Mouse (Mus musculus): ENCODE results near the gene Saxo1. TPM values are rescaled to one million over a fixed set of nuclear protein-coding genes. Genes with fewer than 3 reads are reported as not detected.

The Saxo1 gene
- polyA plus RNA-seq, 1 experiment from 2014 or later: not detected

DNA sequence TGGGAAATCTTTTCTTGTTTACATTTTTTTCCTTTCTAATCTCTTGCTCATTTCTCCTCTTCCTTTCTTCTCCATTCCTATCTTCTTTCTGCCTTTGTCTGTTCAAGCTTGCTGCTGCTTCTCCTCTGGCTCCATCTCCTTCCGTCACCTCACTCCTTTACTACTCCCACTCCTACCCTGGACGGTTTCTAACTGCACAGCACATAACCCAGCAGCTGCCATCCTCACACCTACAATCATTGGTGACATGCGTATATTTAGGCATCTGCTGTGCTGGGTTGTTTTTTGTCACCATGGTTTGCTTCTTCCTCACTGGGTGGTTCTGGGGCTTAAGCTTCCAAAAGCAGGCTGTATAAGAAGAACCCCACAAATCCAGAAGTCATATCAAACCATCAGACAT lies 107.7 kb downstream of the Saxo1 start:
- Histone ChIP-seq H3K9ac (replicated peaks; ENCODE audit: low read depth, low read length) (no peak overlapping the region), H3K4me3 (replicated peaks; ENCODE audit: low read length) (no peak overlapping the region), H3K36me3 (ENCODE audit: control insufficient read depth, insufficient read depth) (no peaks in the 10 kb centered on the region), H3K4me1 (replicated peaks; ENCODE audit: control insufficient read depth, insufficient read depth, low read length) (no peaks in the 10 kb centered on the region), H3K27me3 (replicated peaks; ENCODE audit: control insufficient read depth, insufficient read depth, low read length) (no peaks in the 10 kb centered on the region), H3K9me3 (ENCODE audit: control insufficient read depth, low read length) (no peaks in the 10 kb centered on the region), H3K4me2 (ENCODE audit: low read length) (no peak overlapping the region), H3K27ac (ENCODE audit: low read length) (no peak overlapping the region)
- 89% methylated on average over 3 of the region's 3 CpGs for WGBS
- ATAC-seq: no peak

DNA sequence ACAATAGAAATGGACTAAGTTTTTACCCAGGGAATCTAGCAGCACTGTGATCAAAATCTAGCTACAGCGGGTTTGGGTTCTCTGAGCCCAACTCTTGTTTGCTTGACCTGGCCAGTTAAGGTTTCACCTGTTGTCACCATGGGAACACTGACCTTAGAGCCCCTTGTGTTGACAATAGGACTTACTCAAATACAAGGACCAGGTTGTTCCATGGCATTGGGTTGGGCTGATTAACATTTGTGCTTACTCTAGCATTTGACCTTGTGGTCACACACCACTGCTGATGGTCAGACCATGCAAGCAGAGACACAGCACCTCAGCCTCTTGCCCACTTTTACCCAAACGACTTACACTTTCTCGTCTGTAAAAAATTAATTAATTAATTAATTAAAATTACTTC lies 121.8 kb downstream of the Saxo1 start:
- Histone ChIP-seq H3K9me3 (ENCODE audit: control insufficient read depth, low read length) (no peaks in the 10 kb centered on the region), H3K4me3 (replicated peaks; ENCODE audit: low read length) (no peak overlapping the region), H3K27me3 (replicated peaks; ENCODE audit: control insufficient read depth, insufficient read depth, low read length) (no peaks in the 10 kb centered on the region), H3K4me2 (ENCODE audit: low read length) (no peak overlapping the region), H3K36me3 (ENCODE audit: control insufficient read depth, insufficient read depth) (no peaks in the 10 kb centered on the region), H3K4me1 (replicated peaks; ENCODE audit: control insufficient read depth, insufficient read depth, low read length) (no peaks in the 10 kb centered on the region), H3K9ac (replicated peaks; ENCODE audit: low read depth, low read length) (no peak overlapping the region), H3K27ac (ENCODE audit: low read length) (no peak overlapping the region)
- no peak for ATAC-seq
- WGBS: 83% methylated on average over 3 of the region's 3 CpGs

DNA sequence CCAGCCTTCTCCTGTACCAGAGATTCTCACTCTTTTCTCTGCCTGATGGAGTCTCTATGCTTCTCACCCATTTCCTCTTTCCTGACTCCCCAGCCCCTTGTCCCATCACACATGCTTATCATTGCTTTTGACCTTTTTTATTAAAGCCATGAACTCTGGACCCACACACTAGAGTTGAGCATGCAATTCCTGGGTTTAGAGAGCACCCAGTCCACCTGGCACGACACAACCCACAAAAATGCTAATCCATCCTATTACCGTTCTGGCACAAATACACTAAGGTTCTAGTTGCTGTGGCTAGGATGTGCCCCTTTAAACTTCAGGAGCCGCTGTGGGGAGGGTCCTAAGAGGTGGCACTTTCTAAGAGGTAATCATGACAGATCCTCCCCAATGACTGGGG lies 122.5 kb downstream of the Saxo1 start:
- Histone ChIP-seq H3K4me2 (ENCODE audit: low read length) (no peak overlapping the region), H3K36me3 (ENCODE audit: control insufficient read depth, insufficient read depth) (no peaks in the 10 kb centered on the region), H3K27me3 (replicated peaks; ENCODE audit: control insufficient read depth, insufficient read depth, low read length) (no peaks in the 10 kb centered on the region), H3K4me3 (replicated peaks; ENCODE audit: low read length) (no peak overlapping the region), H3K9ac (replicated peaks; ENCODE audit: low read depth, low read length) (no peak overlapping the region), H3K27ac (ENCODE audit: low read length) (no peak overlapping the region), H3K4me1 (replicated peaks; ENCODE audit: control insufficient read depth, insufficient read depth, low read length) (no peaks in the 10 kb centered on the region), H3K9me3 (ENCODE audit: control insufficient read depth, low read length) (no peaks in the 10 kb centered on the region)
- ATAC-seq: no peak
- WGBS: 94% methylated on average over 3 of the region's 3 CpGs

DNA sequence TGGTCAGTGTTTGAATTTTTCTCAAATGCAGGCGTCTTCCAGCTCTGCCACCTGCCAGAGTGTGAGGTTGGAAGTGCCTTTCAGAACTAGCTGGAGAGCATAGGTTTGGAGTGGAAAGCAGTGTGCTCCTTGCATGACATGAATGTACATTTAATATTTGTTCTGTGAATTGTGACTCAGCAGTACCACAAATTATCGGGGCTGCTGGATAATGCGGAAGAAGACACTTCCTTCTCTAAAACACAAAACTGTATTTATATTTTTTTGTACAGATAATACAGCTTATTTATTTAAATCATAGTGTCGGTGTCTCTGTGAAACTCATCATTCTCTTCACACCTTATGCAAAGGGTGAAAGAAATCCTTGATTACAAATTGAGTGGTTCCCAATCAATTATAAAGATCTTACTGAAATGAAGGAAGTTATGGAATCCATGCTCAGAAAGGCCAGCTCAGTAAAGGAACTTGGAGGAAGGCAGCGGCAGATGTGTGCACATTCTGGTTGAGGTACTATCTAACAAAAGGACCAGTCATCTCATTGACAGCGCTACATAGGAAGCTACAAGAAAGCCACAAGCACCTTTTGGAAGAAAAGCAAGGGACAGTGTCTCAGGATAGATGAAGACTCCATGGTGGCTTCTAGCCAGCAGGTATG lies 129.9 kb downstream of the Saxo1 start:
- H3K27ac ChIP-seq (ENCODE audit: low read length): no peak overlapping the region

DNA sequence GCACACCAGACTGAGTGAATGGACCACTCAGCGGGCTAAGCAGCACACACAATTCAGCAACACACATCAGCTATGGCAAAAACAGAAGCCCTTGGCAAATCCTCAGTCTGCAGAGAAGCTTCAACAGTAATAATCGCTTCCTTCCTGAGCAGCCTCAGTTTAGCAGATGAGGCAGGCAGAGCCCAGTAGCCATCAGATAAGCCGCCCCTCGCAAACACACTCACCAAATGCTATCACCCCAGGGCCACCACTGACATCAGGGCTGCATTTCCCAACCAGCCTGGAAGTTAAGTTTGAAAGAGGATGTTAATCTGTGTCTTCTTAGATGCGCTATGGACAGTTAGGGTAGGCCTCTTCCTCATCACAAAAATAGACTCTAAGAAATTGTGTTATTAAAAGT lies 130.8 kb downstream of the Saxo1 start:
- no peak overlapping the region for H3K27ac ChIP-seq (ENCODE audit: low read length)
- no peaks in the 10 kb centered on the region for H3K9me3 ChIP-seq (ENCODE audit: control insufficient read depth, low read length)
- no peaks in the 10 kb centered on the region for H3K4me1 ChIP-seq (replicated peaks; ENCODE audit: control insufficient read depth, insufficient read depth, low read length)
- no peaks in the 10 kb centered on the region for H3K36me3 ChIP-seq (ENCODE audit: control insufficient read depth, insufficient read depth)
- no peak overlapping the region for H3K4me2 ChIP-seq (ENCODE audit: low read length)
- 75% methylated on average over 5 of the region's 5 CpGs for WGBS
- no peak overlapping the region for H3K9ac ChIP-seq (replicated peaks; ENCODE audit: low read depth, low read length)
- H3K4me3 ChIP-seq (replicated peaks; ENCODE audit: low read length): no peak overlapping the region
- H3K27me3 ChIP-seq (replicated peaks; ENCODE audit: control insufficient read depth, insufficient read depth, low read length): no peaks in the 10 kb centered on the region
- ATAC-seq: no peak

More for the DNA sequence above, 129.9 kb downstream of the Saxo1 start:
- Histone ChIP-seq H3K9me3 (ENCODE audit: control insufficient read depth, low read length) (no peaks in the 10 kb centered on the region), H3K9ac (replicated peaks; ENCODE audit: low read depth, low read length) (no peak overlapping the region), H3K4me1 (replicated peaks; ENCODE audit: control insufficient read depth, insufficient read depth, low read length) (no peaks in the 10 kb centered on the region), H3K4me3 (replicated peaks; ENCODE audit: low read length) (no peak overlapping the region), H3K27me3 (replicated peaks; ENCODE audit: control insufficient read depth, insufficient read depth, low read length) (no peaks in the 10 kb centered on the region), H3K4me2 (ENCODE audit: low read length) (no peak overlapping the region), H3K36me3 (ENCODE audit: control insufficient read depth, insufficient read depth) (no peaks in the 10 kb centered on the region)
- ATAC-seq: no peak
- WGBS: 93% methylated on average over 6 of the region's 6 CpGs

DNA sequence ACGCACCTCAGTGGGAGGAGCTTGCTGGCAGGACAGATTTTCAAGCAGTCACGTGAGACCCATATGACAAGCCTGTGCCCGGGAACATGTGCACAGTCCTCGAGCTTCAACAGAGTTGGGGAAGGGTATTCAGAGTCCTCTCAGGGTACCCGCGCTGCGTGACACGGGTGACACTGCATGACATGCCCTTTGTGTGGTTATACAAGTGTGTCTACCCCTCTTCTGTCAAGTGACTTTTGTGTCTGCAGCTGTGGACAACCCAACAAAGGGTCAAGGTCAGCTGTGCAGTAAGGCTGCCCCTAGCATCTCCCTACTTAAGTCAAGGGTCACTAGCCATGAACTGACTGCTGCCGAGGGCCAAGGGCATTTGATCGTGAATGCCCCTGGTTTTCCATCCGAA lies 131.6 kb downstream of the Saxo1 start:
- Histone ChIP-seq H3K27me3 (replicated peaks; ENCODE audit: control insufficient read depth, insufficient read depth, low read length) (no peaks in the 10 kb centered on the region), H3K9ac (replicated peaks; ENCODE audit: low read depth, low read length) (no peak overlapping the region), H3K36me3 (ENCODE audit: control insufficient read depth, insufficient read depth) (no peaks in the 10 kb centered on the region), H3K27ac (ENCODE audit: low read length) (no peak overlapping the region), H3K9me3 (ENCODE audit: control insufficient read depth, low read length) (no peaks in the 10 kb centered on the region), H3K4me1 (replicated peaks; ENCODE audit: control insufficient read depth, insufficient read depth, low read length) (no peaks in the 10 kb centered on the region), H3K4me3 (replicated peaks; ENCODE audit: low read length) (no peak overlapping the region), H3K4me2 (ENCODE audit: low read length) (no peak overlapping the region)
- WGBS: 84% methylated on average over 11 of the region's 11 CpGs
- ATAC-seq: no peak

DNA sequence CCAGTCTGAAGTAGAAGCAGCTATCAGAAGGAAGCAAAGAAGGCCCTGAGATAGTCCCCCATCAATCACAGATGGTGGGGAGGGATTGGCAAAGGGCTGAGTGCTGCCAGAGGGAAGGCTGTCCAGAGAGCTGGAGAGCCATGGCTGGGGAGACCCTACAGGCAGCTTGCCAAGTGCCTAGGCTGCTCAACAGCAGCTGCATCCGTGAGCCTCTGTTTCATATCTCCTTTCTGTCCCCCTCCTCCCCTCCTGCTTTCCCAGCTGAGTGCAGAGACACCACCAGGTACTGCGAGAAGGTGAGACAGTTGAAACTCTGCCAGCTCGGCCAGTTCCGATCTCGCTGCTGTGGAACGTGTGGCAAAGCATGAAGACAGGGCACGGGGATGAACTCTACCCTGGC lies 132.5 kb downstream of the Saxo1 start:
- Histone ChIP-seq H3K27me3 (replicated peaks; ENCODE audit: control insufficient read depth, insufficient read depth, low read length) (no peaks in the 10 kb centered on the region), H3K27ac (ENCODE audit: low read length) (no peak overlapping the region), H3K4me1 (replicated peaks; ENCODE audit: control insufficient read depth, insufficient read depth, low read length) (no peaks in the 10 kb centered on the region), H3K36me3 (ENCODE audit: control insufficient read depth, insufficient read depth) (no peaks in the 10 kb centered on the region), H3K4me2 (ENCODE audit: low read length) (no peak overlapping the region), H3K9me3 (ENCODE audit: control insufficient read depth, low read length) (no peaks in the 10 kb centered on the region), H3K4me3 (replicated peaks; ENCODE audit: low read length) (no peak overlapping the region), H3K9ac (replicated peaks; ENCODE audit: low read depth, low read length) (no peak overlapping the region)
- ATAC-seq: no peak
- WGBS: 85% methylated on average over 7 of the region's 7 CpGs

DNA sequence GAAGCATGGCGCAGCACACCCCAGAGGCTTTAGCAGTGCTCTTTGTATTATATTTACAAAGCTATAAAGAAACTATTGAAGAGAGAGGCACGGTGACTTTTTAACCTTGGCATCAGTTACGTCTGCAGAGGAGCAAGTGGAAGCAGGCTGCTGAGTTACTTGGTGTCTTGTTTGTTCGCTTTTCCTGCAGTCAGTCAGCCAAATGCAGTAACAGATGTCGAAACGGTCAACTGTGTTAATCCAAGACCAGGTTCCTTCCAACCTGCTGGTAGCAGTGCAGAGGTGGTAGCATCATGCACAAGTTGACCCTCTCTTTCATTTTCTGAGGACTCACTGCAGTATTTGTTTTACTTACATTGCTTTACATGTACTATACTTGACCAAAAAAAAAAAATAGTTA lies 135.5 kb downstream of the Saxo1 start:
- WGBS: 78% methylated on average over 6 of the region's 6 CpGs
- H3K4me2 ChIP-seq (ENCODE audit: low read length): no peak overlapping the region
- H3K4me1 ChIP-seq (replicated peaks; ENCODE audit: control insufficient read depth, insufficient read depth, low read length): no peaks in the 10 kb centered on the region
- no peak overlapping the region for H3K4me3 ChIP-seq (replicated peaks; ENCODE audit: low read length)
- H3K36me3 ChIP-seq (ENCODE audit: control insufficient read depth, insufficient read depth): no peaks in the 10 kb centered on the region
- H3K9ac ChIP-seq (replicated peaks; ENCODE audit: low read depth, low read length): no peak overlapping the region
- H3K27ac ChIP-seq (ENCODE audit: low read length): no peak overlapping the region
- ATAC-seq: no peak
- no peaks in the 10 kb centered on the region for H3K9me3 ChIP-seq (ENCODE audit: control insufficient read depth, low read length)
- no peaks in the 10 kb centered on the region for H3K27me3 ChIP-seq (replicated peaks; ENCODE audit: control insufficient read depth, insufficient read depth, low read length)

DNA sequence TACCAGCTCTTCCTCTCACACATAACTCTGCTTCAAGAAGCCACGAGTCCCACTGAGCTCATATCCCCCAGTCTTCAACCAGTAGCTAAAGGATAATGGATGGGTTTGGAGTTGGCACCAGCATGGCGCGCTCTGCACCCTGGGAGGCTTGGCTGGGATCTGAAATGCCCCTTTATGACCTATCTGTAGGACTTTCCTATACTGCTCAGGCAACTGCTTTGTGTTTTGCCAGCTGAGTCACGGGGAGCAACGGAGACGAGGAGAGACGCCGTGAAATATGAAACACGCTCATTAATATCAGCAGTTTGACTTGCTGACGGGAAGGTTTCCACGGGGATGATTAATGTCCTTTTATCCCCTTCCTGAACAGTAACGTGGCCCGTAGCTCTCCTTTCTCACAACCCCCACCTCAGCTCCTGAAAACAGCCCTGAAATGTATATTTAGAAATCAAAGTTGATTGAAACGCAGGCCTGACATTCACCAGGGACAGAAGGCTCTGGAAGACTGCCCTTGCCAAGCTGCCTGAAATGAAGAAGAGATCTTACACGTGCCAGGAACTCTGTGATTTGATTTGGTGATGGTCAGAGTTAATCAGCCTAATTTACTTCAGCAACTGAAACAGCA lies 141.6 kb downstream of the Saxo1 start:
- no peak for ATAC-seq
- Histone ChIP-seq H3K36me3 (ENCODE audit: control insufficient read depth, insufficient read depth) (no peaks in the 10 kb centered on the region), H3K9me3 (ENCODE audit: control insufficient read depth, low read length) (no peaks in the 10 kb centered on the region), H3K27ac (ENCODE audit: low read length) (no peak overlapping the region), H3K4me3 (replicated peaks; ENCODE audit: low read length) (no peak overlapping the region), H3K27me3 (replicated peaks; ENCODE audit: control insufficient read depth, insufficient read depth, low read length) (no peaks in the 10 kb centered on the region), H3K4me1 (replicated peaks; ENCODE audit: control insufficient read depth, insufficient read depth, low read length) (no peaks in the 10 kb centered on the region), H3K9ac (replicated peaks; ENCODE audit: low read depth, low read length) (no peak overlapping the region), H3K4me2 (ENCODE audit: low read length) (no peak overlapping the region)
- WGBS: 75% methylated on average over 15 of the region's 15 CpGs

DNA sequence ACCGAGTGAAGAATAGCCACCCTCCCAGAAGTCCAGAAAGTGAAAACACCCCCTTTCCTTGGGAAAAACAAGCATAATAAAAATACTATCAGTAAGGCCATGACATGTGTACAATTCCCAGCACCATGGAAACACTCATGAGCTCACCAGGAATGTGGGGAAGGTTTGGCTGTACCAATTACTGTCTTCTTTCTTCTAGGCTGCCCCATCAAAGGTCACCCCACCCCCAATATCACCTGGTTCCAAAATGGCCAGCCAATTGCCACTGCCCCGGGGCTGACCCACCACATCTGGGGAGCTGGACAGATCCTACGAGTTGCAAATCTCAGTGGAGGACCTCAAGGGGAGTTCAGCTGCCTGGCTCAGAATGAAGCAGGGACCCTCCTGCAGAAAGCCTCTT lies 144.7 kb downstream of the Saxo1 start:
- Histone ChIP-seq H3K27ac (ENCODE audit: low read length) (no peak overlapping the region), H3K27me3 (replicated peaks; ENCODE audit: control insufficient read depth, insufficient read depth, low read length) (no peaks in the 10 kb centered on the region), H3K4me3 (replicated peaks; ENCODE audit: low read length) (no peak overlapping the region), H3K9me3 (ENCODE audit: control insufficient read depth, low read length) (no peaks in the 10 kb centered on the region), H3K4me2 (ENCODE audit: low read length) (no peak overlapping the region), H3K9ac (replicated peaks; ENCODE audit: low read depth, low read length) (no peak overlapping the region), H3K36me3 (ENCODE audit: control insufficient read depth, insufficient read depth) (no peaks in the 10 kb centered on the region), H3K4me1 (replicated peaks; ENCODE audit: control insufficient read depth, insufficient read depth, low read length) (no peaks in the 10 kb centered on the region)
- 45% methylated on average over 3 of the region's 3 CpGs for WGBS
- no peak for ATAC-seq

All from forebrain, embryonic 16.5 days (tissue).